Mouse (Mus musculus) R1 (cell line): ENCODE measurements around the gene Nkx6-1.

ENCODE experiments used
- DNase-seq: peaks from one replicate; pipeline ENCODE4 v3.0.0-alpha.2; 2018; ENCODE audit warnings: low read depth, low spot score

Gene Nkx6-1

DNA sequence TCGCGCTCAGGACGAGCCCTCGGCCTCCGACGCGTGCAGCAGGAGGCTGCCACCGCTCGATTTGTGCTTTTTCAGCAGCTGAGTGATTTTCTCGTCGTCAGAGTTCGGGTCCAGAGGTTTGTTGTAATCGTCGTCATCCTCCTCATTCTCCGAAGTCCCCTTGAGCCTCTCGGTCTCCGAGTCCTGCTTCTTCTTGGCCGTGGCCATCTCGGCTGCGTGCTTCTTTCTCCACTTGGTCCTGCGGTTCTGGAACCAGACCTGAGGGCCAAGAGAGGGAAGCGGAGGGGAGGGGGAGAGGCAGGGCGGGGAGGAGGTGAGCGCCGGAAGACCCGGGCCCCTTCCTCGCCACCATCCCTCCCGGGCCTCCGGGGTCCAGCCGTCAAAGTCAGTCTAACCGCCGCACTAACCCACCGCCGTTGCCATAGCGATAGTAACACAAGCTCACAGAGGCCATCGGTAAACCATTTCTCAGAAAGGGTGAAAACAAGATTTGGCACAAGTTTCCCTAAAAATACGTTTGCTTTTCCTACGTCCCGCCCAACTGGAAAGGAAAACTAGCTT lies 5.3 kb downstream of the Nkx6-1 start:
- DNase-seq: peak; percentile 82

DNA sequence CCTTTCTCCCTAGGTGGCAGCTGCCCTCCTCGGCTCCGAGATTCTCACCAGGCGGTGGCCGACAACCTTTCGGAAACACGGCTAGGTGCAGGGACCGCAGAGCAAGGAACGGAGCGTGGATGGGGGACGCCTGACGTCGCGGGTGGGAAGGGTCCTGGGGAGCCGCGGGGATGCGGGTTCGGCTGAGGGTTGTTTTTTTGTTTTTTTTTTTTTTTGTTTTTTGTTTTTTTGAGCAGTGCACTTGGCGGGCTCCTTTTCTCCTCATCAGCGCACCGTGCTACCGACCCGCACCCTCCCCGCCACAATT lies 5.9 kb downstream of the Nkx6-1 start:
- no peak for DNase-seq

DNA sequence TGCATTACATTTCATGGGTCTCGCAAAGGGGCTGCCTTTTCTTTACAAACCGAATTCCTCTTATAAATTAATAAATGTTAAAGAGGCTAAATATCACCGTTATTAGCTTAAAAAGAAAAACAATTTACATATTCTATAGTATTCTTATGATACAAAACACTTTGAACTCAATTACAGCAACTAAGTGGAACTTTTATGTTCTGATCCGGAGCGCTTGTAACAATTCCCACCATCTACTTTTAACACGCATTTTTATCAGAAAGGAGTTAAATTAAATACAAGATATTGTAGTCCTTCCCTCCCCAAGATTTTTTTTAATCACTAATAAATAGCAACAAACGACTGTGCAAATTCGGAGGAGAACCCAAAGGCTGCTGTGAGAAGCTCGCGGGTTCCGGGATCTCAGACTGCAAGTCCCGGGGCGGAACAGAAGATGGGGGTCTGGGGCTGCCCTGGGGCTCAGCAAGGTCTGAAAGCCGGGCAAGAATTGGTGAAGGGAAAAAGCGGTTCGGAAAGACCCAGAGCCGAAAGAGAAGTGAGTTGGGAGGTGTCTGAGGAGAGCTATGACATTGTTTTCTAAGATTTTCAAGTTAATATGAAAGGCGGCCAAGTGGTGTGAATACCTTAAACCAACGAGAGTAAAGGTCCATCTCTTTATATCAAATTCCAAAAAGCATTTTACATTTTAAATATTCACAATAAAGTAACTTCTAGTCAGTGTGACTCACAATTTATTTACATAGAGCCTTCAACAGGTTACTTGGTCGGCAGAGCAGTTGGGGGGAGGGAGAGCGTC lies 6.4 kb downstream of the Nkx6-1 start:
- DNase-seq: peak; percentile 37

DNA sequence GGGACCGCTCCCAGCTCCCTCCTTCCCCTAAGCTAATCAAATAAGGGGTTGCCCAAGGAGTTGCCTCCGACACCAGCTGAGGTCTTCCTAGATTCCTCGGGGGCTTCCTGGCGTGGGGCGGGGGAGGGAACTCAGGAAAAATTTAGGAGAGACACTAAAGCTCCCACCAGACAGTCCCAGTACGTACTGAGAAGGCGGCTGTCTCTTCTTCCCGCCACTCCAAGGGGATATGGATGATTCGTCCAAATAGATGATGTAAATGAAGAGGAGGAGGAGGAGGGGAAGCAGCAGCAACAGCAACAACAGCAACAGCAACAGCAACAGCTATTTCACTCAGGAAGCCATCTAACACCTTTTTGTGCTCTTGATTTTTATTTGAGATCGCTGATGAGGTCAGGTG lies 7.1 kb downstream of the Nkx6-1 start:
- no peak for DNase-seq

DNA sequence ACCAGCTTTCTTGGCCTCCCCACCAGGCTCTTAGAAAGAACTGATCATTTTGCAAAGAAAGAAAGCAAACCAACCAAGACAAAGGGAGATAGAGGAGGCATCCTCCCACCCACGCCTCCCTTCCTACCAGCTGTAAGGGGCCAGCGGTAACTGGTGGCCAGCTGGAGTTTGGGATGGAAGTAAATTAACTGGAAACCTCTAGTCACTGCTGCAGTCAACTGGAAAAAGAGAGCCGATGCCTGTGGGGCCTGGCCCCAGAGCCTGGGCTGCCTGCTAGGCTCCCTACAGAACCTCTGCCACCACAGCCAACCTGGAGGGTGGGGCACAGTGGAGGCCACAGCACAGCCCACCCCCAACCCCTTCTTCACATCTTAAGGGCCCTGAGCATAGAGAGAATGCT lies 8.7 kb downstream of the Nkx6-1 start:
- DNase-seq: no peak

DNA sequence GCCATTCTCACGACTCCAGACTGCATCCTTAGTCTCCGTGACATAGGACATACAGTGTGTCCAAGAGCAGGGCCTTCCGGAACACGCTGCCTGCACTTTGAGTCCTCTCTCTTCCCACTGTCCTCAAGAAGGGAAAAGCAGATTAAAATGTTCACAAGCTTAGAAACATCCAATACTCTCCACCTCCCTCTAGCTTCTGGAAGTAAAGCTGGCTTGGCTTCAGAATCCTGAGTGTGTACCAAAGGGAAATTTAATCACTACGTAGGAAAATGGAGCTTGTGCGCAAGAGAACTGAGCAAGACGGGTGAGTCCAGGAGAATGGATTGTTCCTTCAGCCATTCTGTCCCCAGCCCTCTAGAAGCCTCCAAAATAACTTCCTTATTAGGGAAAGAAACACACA lies 9.4 kb downstream of the Nkx6-1 start:
- no peak for DNase-seq

DNA sequence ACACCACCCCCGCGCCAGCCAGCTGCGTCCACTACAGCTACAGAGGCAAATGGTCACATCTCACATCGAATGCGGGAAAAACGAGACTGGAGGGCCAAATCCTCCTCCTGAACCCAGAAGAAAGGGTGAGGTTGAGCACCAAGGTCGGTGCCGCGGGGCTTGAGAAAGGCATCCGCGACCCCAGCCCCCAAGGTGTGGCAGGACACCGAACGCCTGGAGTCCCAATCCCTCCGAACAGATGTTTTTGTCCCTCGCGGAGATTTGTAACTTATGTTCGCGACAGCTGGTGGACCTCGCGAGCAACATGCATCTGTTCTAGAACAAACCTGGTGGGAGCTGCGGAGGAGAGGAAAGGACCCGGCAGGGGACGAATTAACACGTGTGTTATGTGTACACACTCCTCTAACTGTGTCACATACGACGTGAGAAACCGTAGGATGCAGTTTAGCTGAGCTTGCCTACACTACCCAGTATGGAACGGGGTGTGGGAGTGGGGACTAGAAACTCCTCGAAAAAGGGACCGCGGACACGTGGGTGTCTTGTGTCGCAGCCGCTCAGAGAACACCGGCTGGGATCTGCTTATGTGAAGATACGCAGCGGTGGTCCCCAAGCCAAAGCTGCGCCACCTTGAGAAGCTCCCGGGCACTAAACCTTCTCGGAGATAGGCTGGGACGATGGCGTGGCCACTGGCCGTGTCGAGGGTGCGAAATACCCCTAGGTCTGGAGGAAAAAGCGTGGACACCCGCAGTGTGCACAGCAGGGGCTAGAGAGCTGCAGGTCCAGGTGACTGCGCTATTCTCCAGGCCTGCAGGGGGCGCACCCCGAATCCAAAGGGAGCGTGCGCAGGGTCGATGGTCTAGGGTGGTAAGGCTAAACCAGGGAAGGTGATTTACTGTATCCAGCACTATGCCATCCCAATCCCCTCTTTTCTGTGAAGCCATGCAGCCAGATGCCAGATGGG lies 16.8 kb downstream of the Nkx6-1 start:
- peak; percentile 51 for DNase-seq

DNA sequence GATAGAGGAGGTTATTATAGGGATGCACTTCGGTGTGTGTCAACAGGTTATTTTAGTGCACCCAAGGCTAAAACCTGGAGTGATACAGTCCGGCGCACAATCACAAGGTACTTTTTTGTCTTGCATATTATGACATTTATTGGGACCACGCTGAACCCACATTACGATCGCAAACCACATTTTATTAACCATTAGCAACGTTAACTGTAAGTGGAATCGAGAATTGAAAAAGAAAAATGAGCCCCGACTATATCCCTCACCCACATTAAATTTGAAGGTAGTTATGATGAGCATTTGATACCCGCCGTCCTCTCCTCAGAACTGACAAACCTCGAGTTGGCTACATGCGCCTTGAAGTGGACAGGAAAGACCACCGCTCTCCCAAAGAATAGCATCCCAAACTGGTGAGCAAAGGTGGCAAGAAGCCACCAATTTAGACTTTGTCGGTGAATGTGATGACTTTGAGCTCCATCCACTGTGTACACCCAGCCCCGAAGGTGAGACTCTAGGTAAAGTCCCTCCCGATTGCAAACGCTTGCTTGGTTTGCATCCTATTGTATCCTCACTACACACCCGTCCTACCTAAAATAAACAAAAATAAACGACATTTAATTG lies 17.7 kb downstream of the Nkx6-1 start:
- no peak for DNase-seq

DNA sequence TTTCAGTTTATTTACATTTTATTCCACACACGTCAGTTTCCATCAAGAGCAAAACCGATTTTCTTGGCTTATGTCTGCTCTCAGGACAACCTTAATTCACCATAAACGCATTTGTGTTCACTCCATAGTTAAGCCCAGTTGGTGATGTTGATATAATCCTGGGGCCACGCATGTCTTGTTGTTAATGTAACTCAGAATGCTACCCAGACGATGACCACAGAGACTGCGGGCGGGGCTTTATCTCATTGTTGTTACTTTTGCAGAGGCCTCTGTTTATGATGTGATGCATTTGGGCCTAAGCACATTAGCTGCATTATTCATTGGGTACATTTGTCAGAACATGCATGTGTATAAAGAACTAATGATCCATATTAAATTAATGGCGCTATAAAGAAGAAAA lies 19.7 kb downstream of the Nkx6-1 start:
- no peak for DNase-seq

DNA sequence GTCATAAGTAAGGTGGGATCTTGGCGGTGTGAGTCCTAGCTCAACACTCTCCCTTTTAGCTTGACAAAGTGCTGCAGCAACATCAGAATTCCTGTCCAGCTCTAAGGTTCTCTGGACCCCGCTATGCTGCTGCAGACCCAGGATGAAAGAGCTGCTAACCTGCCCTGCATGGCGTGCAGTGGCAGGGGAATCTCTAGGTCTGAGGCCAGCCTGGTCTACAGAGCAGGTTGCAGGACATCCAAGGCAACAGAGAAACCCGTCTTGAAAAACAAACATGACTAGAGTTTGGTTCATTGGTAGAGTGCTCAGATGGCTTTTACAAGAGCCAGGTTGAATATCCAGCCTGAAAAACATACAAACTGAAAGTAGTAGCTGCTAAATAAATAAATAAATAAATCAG lies 26.7 kb downstream of the Nkx6-1 start:
- no peak for DNase-seq
